Comparison of ENCODE assay signal across 16 mouse cellular contexts in genomic region chr12:5443730-5444129, GRCm38 (mm10).
A peak's percentile ranks its signal among the peaks of the same experiment; 100 is the strongest.
DNase-seq lines count a peak whose midpoint lies in the region; ATAC-seq and TF ChIP-seq lines count a peak whose summit lies in the region.
"Had no signal": no experiment of that assay in that cellular context is flagged by ENCODE, and none has a peak within 500 bp of the region (broad histone marks: within the 10 kb centered on the region; RNA-seq: fewer than 3 reads in every experiment).

No protein-coding gene starts in this region.

- no peak overlapping the region for H3K9ac ChIP-seq in embryonic facial prominence, embryonic 14.5 days (ENCODE audit: low read depth, low read length)
- H3K9ac ChIP-seq in midbrain, embryonic 13.5 days (replicated peaks) = no peak overlapping the region
- H3K9ac ChIP-seq in kidney, embryonic 16.5 days (replicated peaks; ENCODE audit: low read length) = no peak overlapping the region
- H3K9ac ChIP-seq: embryonic facial prominence, embryonic 12.5 days; heart, embryonic 15.5 days; liver, postnatal 0 days; neural tube, embryonic 12.5 days had no signal

- 42% methylated on average over 2 of the region's 2 CpGs for WGBS in embryonic facial prominence, embryonic 14.5 days
- WGBS in midbrain, embryonic 13.5 days = 43% methylated on average over 2 of the region's 2 CpGs
- 59% methylated on average over 2 of the region's 2 CpGs for WGBS in kidney, embryonic 16.5 days

- 0 out of 2 replicates have a peak overlapping the region, but pooled peaks have one; percentile 7 for H3K27ac ChIP-seq in embryonic facial prominence, embryonic 14.5 days (replicated peaks; ENCODE audit: low read depth, low read length)
- peak overlapping the region; percentile 32; the same call in 1 of the 2 replicates for H3K27ac ChIP-seq in midbrain, embryonic 13.5 days
- no peak overlapping the region for H3K27ac ChIP-seq in kidney, embryonic 16.5 days (ENCODE audit: low read length)
- H3K27ac ChIP-seq: embryonic facial prominence, embryonic 12.5 days; heart, embryonic 15.5 days; neural tube, embryonic 12.5 days; stomach, postnatal 0 days had no signal

- TF ChIP-seq POLR2A in brain, embryonic 14.5 days (IDR thresholded peaks at IDR 0.05; ENCODE audit: borderline replicate concordance, extremely low read depth, insufficient read depth, insufficient read length, poor library complexity, severe bottlenecking) = no peak

- H3K4me3 ChIP-seq in embryonic facial prominence, embryonic 14.5 days (ENCODE audit: low read depth, low read length) = no peak overlapping the region
- no peak overlapping the region for H3K4me3 ChIP-seq in midbrain, embryonic 13.5 days (replicated peaks)
- H3K4me3 ChIP-seq in kidney, embryonic 16.5 days (ENCODE audit: low read length) = no peak overlapping the region
- H3K4me3 ChIP-seq: embryonic facial prominence, embryonic 12.5 days; heart, embryonic 15.5 days; neural tube, embryonic 12.5 days had no signal

- DNase-seq in frontal cortex, adult 2 months (ENCODE audit: extremely low spot score in 1 of 2, low spot score in 1 of 2) = no peak
- DNase-seq in brain, embryonic 14.5 days (ENCODE audit: low read depth) = peak; percentile 61
- DNase-seq in embryonic facial prominence, embryonic 14.5 days (ENCODE audit: low spot score) = peak; percentile 41
- no peak for DNase-seq in ovary, postnatal 36 days (ENCODE audit: low spot score)
- no peak for DNase-seq in gastrocnemius, adult 8-10 months (ENCODE audit: low spot score in 2 of 2)
- DNase-seq: gastrocnemius, postnatal 14 days; kidney, adult 11 months; liver, postnatal 0 days; right cerebral cortex, postnatal 25 days had no signal

- H3K36me3 ChIP-seq in embryonic facial prominence, embryonic 14.5 days (ENCODE audit: control insufficient read depth, insufficient read depth, low read length) = no peaks in the 10 kb centered on the region
- H3K36me3 ChIP-seq in midbrain, embryonic 13.5 days = no peaks in the 10 kb centered on the region
- H3K36me3 ChIP-seq in kidney, embryonic 16.5 days (ENCODE audit: insufficient read depth, low read length) = no peaks in the 10 kb centered on the region
- H3K36me3 ChIP-seq: embryonic facial prominence, embryonic 12.5 days; heart, embryonic 15.5 days; neural tube, embryonic 12.5 days had no signal

- no peak for TF ChIP-seq CTCF in brain, embryonic 14.5 days (IDR thresholded peaks at IDR 0.05; ENCODE audit: borderline replicate concordance, extremely low read depth, insufficient read depth, insufficient read length)

- 0 out of 2 replicates have a peak, but pooled peaks have one; percentile 23 for ATAC-seq in frontal cortex, adult (ENCODE audit: low TSS enrichment)
- ATAC-seq in embryonic facial prominence, embryonic 14.5 days (ENCODE audit: low read depth) = peak; percentile 41; the same call in 1 of the 2 replicates
- ATAC-seq in midbrain, embryonic 13.5 days = no peak
- ATAC-seq in kidney, embryonic 16.5 days (ENCODE audit: low FRiP score, low TSS enrichment) = no peak
- ATAC-seq: liver, postnatal 0 days had no signal

- no peaks in the 10 kb centered on the region for H3K9me3 ChIP-seq in embryonic facial prominence, embryonic 14.5 days (ENCODE audit: control insufficient read depth, low read length)
- no peaks in the 10 kb centered on the region for H3K9me3 ChIP-seq in midbrain, embryonic 13.5 days
- H3K9me3 ChIP-seq in kidney, embryonic 16.5 days (ENCODE audit: low read length) = no peaks in the 10 kb centered on the region
- H3K9me3 ChIP-seq: embryonic facial prominence, embryonic 12.5 days; heart, embryonic 15.5 days; neural tube, embryonic 12.5 days had no signal

- H3K27me3 ChIP-seq in embryonic facial prominence, embryonic 14.5 days (replicated peaks; ENCODE audit: control insufficient read depth, insufficient read depth, low read length) = no peaks in the 10 kb centered on the region
- H3K27me3 ChIP-seq in midbrain, embryonic 13.5 days = no peaks in the 10 kb centered on the region
- H3K27me3 ChIP-seq in kidney, embryonic 16.5 days (ENCODE audit: insufficient read depth, low read length) = no peaks in the 10 kb centered on the region
- H3K27me3 ChIP-seq: embryonic facial prominence, embryonic 12.5 days; heart, embryonic 15.5 days; neural tube, embryonic 12.5 days had no signal

- H3K4me2 ChIP-seq in embryonic facial prominence, embryonic 14.5 days (ENCODE audit: low read depth, low read length) = no peak overlapping the region
- no peak overlapping the region for H3K4me2 ChIP-seq in midbrain, embryonic 13.5 days (replicated peaks)
- H3K4me2 ChIP-seq in kidney, embryonic 16.5 days (replicated peaks; ENCODE audit: low read depth, low read length) = no peak overlapping the region
- H3K4me2 ChIP-seq: embryonic facial prominence, embryonic 12.5 days; heart, embryonic 15.5 days; neural tube, embryonic 12.5 days had no signal

- peaks cover 16% of the 10 kb centered on the region for H3K4me1 ChIP-seq in embryonic facial prominence, embryonic 14.5 days (ENCODE audit: control insufficient read depth, insufficient read depth, low read length)
- peaks cover 10% of the 10 kb centered on the region for H3K4me1 ChIP-seq in midbrain, embryonic 13.5 days (replicated peaks)
- no peaks in the 10 kb centered on the region for H3K4me1 ChIP-seq in kidney, embryonic 16.5 days (ENCODE audit: insufficient read depth, low read length)
- H3K4me1 ChIP-seq: heart, embryonic 15.5 days had no signal

Comparison
In these comparisons a context has a peak if more than half of its experiments do, and no peak if none do; other contexts are left out.
1. ATAC-seq: peak in frontal cortex, adult (single experiment) and embryonic facial prominence, embryonic 14.5 days (single experiment); none in midbrain, embryonic 13.5 days (single experiment) and kidney, embryonic 16.5 days (single experiment).
2. DNase-seq: peak in brain, embryonic 14.5 days (single experiment) and embryonic facial prominence, embryonic 14.5 days (single experiment); none in frontal cortex, adult 2 months (0 of 2), ovary, postnatal 36 days (single experiment) and gastrocnemius, adult 8-10 months (0 of 2).